Mouse (Mus musculus): Measurements from ENCODE around the gene Btf3l4. TPM values are rescaled to one million over a fixed set of nuclear protein-coding genes. Genes with fewer than 3 reads are reported as not detected.
A peak's percentile ranks its signal among the peaks of the same experiment; 100 is the strongest.

The Btf3l4 gene
- total RNA-seq, 2 experiments from 2014 or later, result 73.1 to 75.0 TPM

DNA sequence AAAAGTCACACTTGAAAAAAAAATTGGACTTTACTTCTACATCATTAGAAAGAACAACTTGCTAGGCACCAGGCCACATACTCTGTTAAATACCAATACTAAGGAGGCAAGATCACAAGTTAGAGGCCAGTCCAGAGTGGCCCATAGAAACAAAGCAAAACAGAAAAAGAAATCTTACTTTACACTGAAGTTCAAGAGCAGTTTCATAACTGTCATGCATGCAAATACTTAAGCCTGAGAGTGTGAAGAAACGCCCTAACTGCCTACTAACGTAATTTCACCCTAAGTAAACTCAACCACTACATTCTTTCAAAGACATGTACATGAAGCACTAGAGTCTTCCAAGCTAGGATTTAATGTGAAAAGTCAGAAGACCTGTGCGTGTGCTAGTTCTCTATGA is 7.7 kb downstream of the Btf3l4 start:
- DNase-seq, result no peak

- no peak for DNase-seq
These were observed 21.9 kb downstream of the Btf3l4 start for GRCm38 (mm10) chr4:108811550-108811949.

DNA sequence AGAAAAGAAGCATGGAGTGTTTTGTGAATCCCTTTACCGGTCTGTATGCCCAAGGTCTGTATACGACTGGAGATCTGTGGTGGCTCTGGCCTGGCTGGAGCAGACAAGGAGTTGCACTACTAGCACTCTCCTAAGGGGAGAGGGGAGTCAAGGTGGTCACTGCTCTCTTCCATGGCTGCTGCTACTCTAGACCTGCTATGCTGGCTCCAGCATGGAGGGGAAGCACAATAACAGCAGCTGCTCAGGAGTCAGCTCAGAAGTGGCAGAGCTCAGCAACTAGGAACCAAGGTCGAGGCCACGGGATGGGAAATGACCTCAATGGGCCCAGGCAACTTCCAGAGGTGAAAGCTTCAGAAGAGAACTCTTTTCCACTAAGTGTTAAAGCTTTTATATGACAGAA is 22.3 kb downstream of the Btf3l4 start:
- DNase-seq, result no peak

DNA sequence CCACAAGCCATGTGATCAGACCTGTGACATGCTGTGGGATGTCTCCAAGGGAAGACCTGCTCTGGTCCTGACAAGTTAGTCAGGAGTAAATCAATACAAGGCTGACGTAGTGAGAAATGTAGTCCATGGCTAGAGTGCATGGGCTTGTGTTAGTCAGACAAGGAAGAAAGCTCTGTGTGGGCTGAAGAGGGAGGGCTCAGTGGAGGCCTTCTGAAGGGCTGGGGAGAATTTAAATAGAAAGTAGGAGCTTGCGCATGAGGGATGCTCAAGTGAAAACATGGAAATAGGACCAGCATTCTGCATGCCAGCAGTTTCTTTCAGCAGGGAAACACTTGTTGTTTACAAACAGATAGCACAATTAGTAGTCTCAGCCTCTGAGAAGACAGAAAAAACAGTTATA is 29.9 kb downstream of the Btf3l4 start:
- no peak for DNase-seq

- DNase-seq, result peak; percentile 68 to 93
These were observed 35.2 kb downstream of the Btf3l4 start for GRCm38 (mm10) chr4:108798083-108798830.

- DNase-seq, result peak in 1 of 2 experiments; percentile 27
These were observed 36.7 kb downstream of the Btf3l4 start for GRCm38 (mm10) chr4:108796701-108797100.

GRCm38 (mm10) chr4:108793941-108794340 is 39.5 kb downstream of the Btf3l4 start:
- peak; percentile 18 to 36 for DNase-seq

DNA sequence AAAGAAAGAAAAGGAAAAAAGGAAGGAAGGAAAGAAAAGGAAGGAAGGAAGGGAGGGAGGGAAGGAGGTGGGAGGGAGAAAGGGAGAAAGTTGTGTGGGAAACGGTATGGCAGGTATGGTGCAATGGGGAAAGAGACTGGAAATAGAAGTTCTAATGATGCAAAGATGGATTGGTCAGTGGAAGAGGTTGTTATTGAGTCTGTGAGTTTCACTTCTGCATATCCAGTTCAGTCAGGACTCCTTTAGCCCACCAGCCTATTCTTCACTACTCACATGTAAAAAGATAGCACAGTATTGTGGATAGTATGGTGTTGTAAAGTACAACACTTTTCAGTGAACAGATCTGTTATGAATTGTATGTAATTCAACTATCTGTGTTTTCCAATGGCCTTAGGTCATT is 42.9 kb downstream of the Btf3l4 start:
- no peak for DNase-seq

- DNase-seq, result no peak
These were observed 44.0 kb downstream of the Btf3l4 start for GRCm38 (mm10) chr4:108789258-108789936.

GRCm38 (mm10) chr4:108782421-108783085 is 50.9 kb downstream of the Btf3l4 start:
- DNase-seq, result peak; percentile 4 to 25

GRCm38 (mm10) chr4:108781596-108781995 is 51.8 kb downstream of the Btf3l4 start:
- DNase-seq, result peak in 1 of 2 experiments; percentile 23

- no peak for DNase-seq
These were observed 52.6 kb downstream of the Btf3l4 start for GRCm38 (mm10) chr4:108780864-108781205.

DNA sequence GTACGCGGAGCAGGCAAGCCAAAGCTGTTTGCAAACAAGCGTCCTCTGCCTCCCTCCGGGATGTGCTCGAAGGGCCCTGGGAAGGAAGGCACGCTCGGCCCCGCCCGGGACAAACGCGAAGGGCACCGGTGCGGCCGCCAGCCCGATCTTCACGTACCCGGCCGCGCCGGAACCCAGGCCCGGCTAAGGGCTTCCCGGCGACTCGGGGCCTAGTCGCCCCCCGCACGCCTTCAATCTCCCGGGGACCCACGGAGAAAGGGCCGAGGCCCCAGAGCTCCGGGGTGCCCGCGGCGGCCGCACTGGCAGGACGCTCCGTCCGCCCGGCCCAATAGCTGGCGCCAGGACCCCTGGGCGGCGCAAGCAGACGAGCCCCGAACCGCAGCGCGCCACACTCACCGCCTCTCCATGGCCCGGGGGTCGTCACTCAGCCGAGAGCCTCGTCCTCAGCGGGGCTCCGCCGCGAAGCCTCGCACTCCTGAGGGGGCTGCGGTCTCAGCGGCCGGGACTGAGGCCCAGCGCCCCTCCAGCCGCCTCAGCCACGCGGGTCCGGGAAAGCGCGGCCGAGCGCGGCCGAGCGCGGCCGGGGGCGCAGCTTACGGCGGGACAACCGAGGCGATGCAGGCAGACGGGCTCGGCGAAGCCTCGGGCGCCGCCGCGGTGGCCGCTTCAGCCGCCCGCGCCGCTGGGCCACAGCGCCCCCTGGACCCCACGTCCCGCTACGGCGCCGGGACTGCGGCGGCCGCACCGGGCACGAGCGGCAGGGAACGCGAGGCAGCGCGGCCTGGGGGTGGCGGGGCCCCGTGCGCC is 53.2 kb downstream of the Btf3l4 start, which contains the start of gene Zfyve9:
Gene Zfyve9 (minus strand): TSS at position 742 of the 807 bp plus-strand sequence.
- peak; percentile 83 to 87 for DNase-seq

GRCm38 (mm10) chr4:108779763-108780056 is 53.7 kb downstream of the Btf3l4 start:
- DNase-seq, result no peak

- no peak for DNase-seq
These were observed 64.9 kb downstream of the Btf3l4 start for GRCm38 (mm10) chr4:108768527-108768926.

Other genes starting within 250 kb of the Btf3l4 start
- gene Cc2d1b, start 213.7 kb downstream of the Btf3l4 start, total RNA-seq (2021), result 10 to 100 TPM; 13.0 to 15.4 TPM
- gene 3110021N24Rik, start 114.0 kb downstream of the Btf3l4 start, total RNA-seq (2021), result under 1 TPM; 0.20 to 0.31 TPM
- 10 to 100 TPM; 27.5 to 28.4 TPM for gene Zfyve9, start 52.8 kb downstream of the Btf3l4 start, total RNA-seq (2021)
- 10 to 100 TPM; 28.0 to 28.7 TPM for gene Txndc12, start 987 bp upstream of the Btf3l4 start, total RNA-seq (2021)
- 10 to 100 TPM; 25.4 to 25.5 TPM for gene Kti12, start 14.2 kb upstream of the Btf3l4 start, total RNA-seq (2021)
- gene A730015C16Rik, start 15.0 kb upstream of the Btf3l4 start, total RNA-seq (2021), result not detected
- 1 to 10 TPM in 1 of 2 experiments, under 1 TPM in 1; 0.60 to 1.6 TPM for gene Rab3b, start 45.4 kb upstream of the Btf3l4 start, total RNA-seq (2021)
- 100 to 1,000 TPM; 116 to 141 TPM for gene Nrd1, start 167.0 kb upstream of the Btf3l4 start, total RNA-seq (2021)